Mouse (Mus musculus) heart, embryonic 13.5 days (tissue): ENCODE results near the gene Flvcr2. TPM values are rescaled to one million over a fixed set of nuclear protein-coding genes. Genes with fewer than 3 reads are reported as not detected.

Experiments used
- microRNA-seq: library from miRNA; unstranded; fragments of <30 nt; microRNA quantifications from one replicate; pipeline ENCODE4, GENCODE M21; 2016
- polyA plus RNA-seq: library from polyadenylated mRNA; unstranded; fragments of >200 nt; fragmentation: Nextera tagmentation; extraction: Ambion mirVana; gene quantifications from 2 replicates; pipeline ENCODE4 v1.2.1, GENCODE M21; 2015

Flvcr2 gene
- polyA plus RNA-seq, 1 experiment from 2014 or later, result 5.7 TPM

Small RNA genes lying within 50 kb of the gene (microRNA-seq; reads per million reads assigned to microRNA genes)
- gene Gm47285, result not detected

Other genes with a start within 250 kb of the Flvcr2 start
- gene Jdp2, start 147.5 kb upstream of the Flvcr2 start, polyA plus RNA-seq, result 0.20 and 0.47 TPM in 2 replicates
- 5.3 and 6.7 TPM in 2 replicates for gene Batf, start 59.9 kb upstream of the Flvcr2 start, polyA plus RNA-seq
- 65.7 and 71.7 TPM in 2 replicates for gene Erg28, start 78.0 kb downstream of the Flvcr2 start, polyA plus RNA-seq
- gene Ttll5, start 78.1 kb downstream of the Flvcr2 start, polyA plus RNA-seq, result 10.2 and 12.0 TPM in 2 replicates